Mouse (Mus musculus): ENCODE data around the gene Gm17018. TPM values are rescaled to one million over a fixed set of nuclear protein-coding genes. Genes with fewer than 3 reads are reported as not detected.

Gm17018 gene
- total RNA-seq, 2 experiments from 2014 or later: 17.1 to 20.0 TPM

DNA sequence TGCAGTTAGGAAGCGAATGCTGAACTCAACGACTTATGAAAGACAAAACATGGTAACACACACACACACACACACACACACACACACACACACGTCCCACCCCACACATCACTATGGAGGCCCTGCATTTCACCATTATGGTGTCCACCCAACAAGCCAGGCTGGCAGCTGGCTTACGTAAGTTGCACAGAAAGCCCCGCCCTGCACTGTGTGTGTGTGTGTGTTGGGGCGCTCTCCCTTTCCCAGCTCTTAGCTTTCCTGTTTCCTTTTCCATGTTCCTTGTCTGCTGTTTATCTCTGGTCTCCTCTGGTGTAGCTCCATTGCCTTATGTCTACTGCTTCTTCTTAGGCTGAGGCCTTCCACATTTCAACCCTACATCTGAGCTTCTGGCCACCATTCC is 57.8 kb downstream of the Gm17018 start:
- no peak for DNase-seq
- intact Hi-C loops (cut with DNase I): no loop called here

- intact Hi-C loops (cut with DNase I): no loop called here
- DNase-seq: no peak
These were observed 59.5 kb downstream of the Gm17018 start for GRCm38 (mm10) chr19:45619744-45620501.

GRCm38 (mm10) chr19:45621061-45621460 is 60.6 kb downstream of the Gm17018 start:
- DNase-seq: no peak
- intact Hi-C loops (cut with DNase I): no loop called here

DNA sequence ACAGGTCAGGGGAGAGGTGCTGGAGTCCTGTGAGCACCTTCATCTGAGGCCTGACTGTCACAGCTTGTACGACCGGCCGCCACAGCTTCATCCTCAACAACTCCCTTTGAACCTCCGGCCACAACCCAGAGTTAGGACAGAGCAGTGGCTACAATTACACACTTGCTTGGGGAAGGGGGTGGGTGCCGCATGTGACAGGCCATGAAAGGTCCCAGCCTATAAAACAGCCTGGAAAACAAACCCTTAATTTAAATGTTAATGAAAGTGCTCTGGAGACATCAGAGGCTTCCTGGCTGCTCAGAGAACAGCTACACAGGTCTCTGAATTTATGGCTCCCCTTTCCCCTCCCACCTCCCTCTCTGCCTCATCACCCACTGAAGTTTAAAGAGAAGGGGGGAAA is 61.7 kb downstream of the Gm17018 start:
- intact Hi-C loops (cut with DNase I): no loop called here

DNA sequence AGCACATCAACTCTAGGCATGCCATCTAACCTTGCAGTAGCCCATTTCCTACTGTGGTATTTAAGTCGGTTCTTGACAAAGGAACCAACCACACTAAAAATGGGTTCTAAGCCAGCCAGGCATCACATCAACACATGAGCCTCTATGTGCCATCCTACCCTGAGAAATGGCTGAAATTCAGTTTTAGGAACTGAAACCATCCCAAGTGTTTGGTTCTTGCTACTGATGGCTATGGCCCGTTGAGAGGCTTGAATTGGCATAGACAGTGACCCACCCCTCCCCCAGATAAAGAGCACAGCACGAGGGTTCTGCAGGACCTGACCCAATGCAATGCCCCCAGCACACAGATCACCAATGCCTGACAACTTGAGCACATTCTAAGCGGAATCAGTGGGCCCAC is 63.3 kb downstream of the Gm17018 start:
- DNase-seq: no peak
- intact Hi-C loops (cut with DNase I): no loop called here

More for the DNA sequence above, 61.7 kb downstream of the Gm17018 start:
- no peak for DNase-seq

- DNase-seq: no peak
- intact Hi-C loops (cut with DNase I): no loop called here
These were observed 66.6 kb downstream of the Gm17018 start for GRCm38 (mm10) chr19:45627036-45627435.

DNA sequence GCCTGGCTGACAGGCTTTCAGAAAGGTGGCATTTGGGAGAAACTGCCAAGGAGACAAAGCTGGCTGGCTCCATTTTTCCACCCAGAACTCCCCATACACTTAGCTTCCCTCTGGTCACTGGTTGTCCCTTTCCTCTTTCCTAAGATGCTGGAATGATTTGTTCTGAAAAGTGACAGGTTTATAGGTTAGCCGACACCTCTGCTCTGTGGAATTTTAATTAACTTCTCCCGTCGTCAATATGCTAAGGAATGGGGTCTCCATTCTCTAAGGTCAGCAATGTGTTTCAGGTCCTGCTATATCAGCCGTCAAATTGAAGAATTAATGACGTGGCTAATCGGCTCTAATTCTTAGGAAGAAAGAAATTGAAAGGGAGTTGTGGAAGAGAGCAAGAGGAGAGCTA is 68.2 kb downstream of the Gm17018 start:
- DNase-seq: no peak
- intact Hi-C loops (cut with DNase I): no loop called here

GRCm38 (mm10) chr19:45629219-45629618 is 68.8 kb downstream of the Gm17018 start:
- no peak for DNase-seq
- intact Hi-C loops (cut with DNase I): no loop called here

Other genes with a start within 250 kb of the Gm17018 start
- 10 to 100 TPM; 20.1 to 20.8 TPM for gene Btrc, start 196.9 kb upstream of the Gm17018 start, total RNA-seq (2021)
- gene Poll, start 84 bp upstream of the Gm17018 start, total RNA-seq (2021): 1 to 10 TPM; 8.6 to 8.7 TPM
- 10 to 100 TPM; 24.3 to 24.8 TPM for gene Fbxw4, start 99.7 kb downstream of the Gm17018 start, total RNA-seq (2021)
- not detected for gene Fgf8, start 182.3 kb downstream of the Gm17018 start, total RNA-seq (2021)
- gene Npm3, start 189.0 kb downstream of the Gm17018 start, total RNA-seq (2021): 10 to 100 TPM; 13.0 to 18.9 TPM
- 10 to 100 TPM; 65.7 TPM for gene Mgea5, start 223.2 kb downstream of the Gm17018 start, total RNA-seq (2021)

Data from heart, postnatal 14 days (tissue).